Mouse (Mus musculus) frontal cortex, adult 2 months (tissue): ENCODE results near the gene Ppp1cb. TPM values are rescaled to one million over a fixed set of nuclear protein-coding genes. Genes with fewer than 3 reads are reported as not detected.
"Not testable (repeated sequence)": the region's sequence is repeated elsewhere in the genome, so short reads cannot be mapped to it uniquely, and the experiment has no call there.

ENCODE experiments used
- DNase-seq, 2 experiments: peaks; one replicate each; pipeline ENCODE4 v3.0.0; 2022; ENCODE audit warnings: low spot score in 1 of 2; ENCODE audit errors: extremely low spot score in 1 of 2
- polyA plus RNA-seq: library from polyadenylated mRNA; depleted of rRNA; stranded (reverse); fragments of >200 nt; gene quantifications from 2 replicates; pipeline ENCODE4 v1.2.3, GENCODE M21; 2012; rRNA removed

Ppp1cb gene
- polyA plus RNA-seq: 254 and 257 TPM in 2 replicates

- DNase-seq: peak; percentile 94 to 97
Observed at GRCm38 (mm10) chr5:32458408-32459143, at the start of gene Ppp1cb. TSS of gene Ppp1cb (plus strand) at chr5:32458843.

GRCm38 (mm10) chr5:32409747-32410146 is 48.9 kb upstream of the Ppp1cb start:
- DNase-seq: no peak

- DNase-seq: no peak
Observed at GRCm38 (mm10) chr5:32410954-32411688, 47.5 kb upstream of the Ppp1cb start.

- DNase-seq: no peak
Observed at GRCm38 (mm10) chr5:32412186-32412950, 46.3 kb upstream of the Ppp1cb start.

- no peak for DNase-seq
Observed at GRCm38 (mm10) chr5:32413083-32413482, 45.6 kb upstream of the Ppp1cb start.

GRCm38 (mm10) chr5:32413569-32413968 is 45.1 kb upstream of the Ppp1cb start:
- no peak for DNase-seq

GRCm38 (mm10) chr5:32414461-32414985 is 44.1 kb upstream of the Ppp1cb start:
- DNase-seq: no peak

GRCm38 (mm10) chr5:32415554-32415953 is 43.1 kb upstream of the Ppp1cb start:
- no peak for DNase-seq

GRCm38 (mm10) chr5:32416881-32417280 is 41.8 kb upstream of the Ppp1cb start:
- no peak for DNase-seq

GRCm38 (mm10) chr5:32422081-32422589 is 36.5 kb upstream of the Ppp1cb start:
- no peak for DNase-seq

- no peak for DNase-seq
Observed at GRCm38 (mm10) chr5:32423339-32424046, 35.1 kb upstream of the Ppp1cb start.

GRCm38 (mm10) chr5:32424464-32424863 is 34.2 kb upstream of the Ppp1cb start:
- no peak for DNase-seq

GRCm38 (mm10) chr5:32425485-32426171 is 33.0 kb upstream of the Ppp1cb start:
- no peak for DNase-seq

GRCm38 (mm10) chr5:32430399-32430798 is 28.2 kb upstream of the Ppp1cb start:
- no peak for DNase-seq

- DNase-seq: not testable (repeated sequence)
Observed at GRCm38 (mm10) chr5:32434346-32434745, 24.3 kb upstream of the Ppp1cb start.

- DNase-seq: no peak
Observed at GRCm38 (mm10) chr5:32435612-32436011, 23.0 kb upstream of the Ppp1cb start.

GRCm38 (mm10) chr5:32437901-32438563 is 20.6 kb upstream of the Ppp1cb start:
- no peak for DNase-seq

GRCm38 (mm10) chr5:32438564-32438922 is 20.1 kb upstream of the Ppp1cb start:
- no peak for DNase-seq

- DNase-seq: no peak
Observed at GRCm38 (mm10) chr5:32441336-32441735, 17.3 kb upstream of the Ppp1cb start.
